Mouse (Mus musculus): ENCODE measurements at regions not wholly inside any gene's neighbourhood (a gene's known extent, or its start where the extent isn't known, plus 50 kb on each side); places are given as distances from the start of the nearest gene placed in this dataset.

GRCm38 (mm10) chr4:127534411-127534810 is 176.4 kb upstream of the Gjb5 start:
- DNase-seq (ENCODE audit: low spot score in 2 of 2) = no peak

- DNase-seq (ENCODE audit: low spot score in 2 of 2) = no peak
Measured at GRCm38 (mm10) chr4:127533726-127534125, 175.7 kb upstream of the Gjb5 start.

- no peak for DNase-seq (ENCODE audit: low spot score in 2 of 2)
Measured at GRCm38 (mm10) chr4:127530779-127531178, 172.8 kb upstream of the Gjb5 start.

GRCm38 (mm10) chr4:127522151-127522550 is 164.2 kb upstream of the Gjb5 start:
- no peak for DNase-seq (ENCODE audit: low spot score in 2 of 2)

GRCm38 (mm10) chr4:127517978-127518377 is 160.0 kb upstream of the Gjb5 start:
- DNase-seq (ENCODE audit: low spot score in 2 of 2) = no peak

- DNase-seq (ENCODE audit: low spot score in 2 of 2) = peak in 1 of 2 experiments; percentile 28
Measured at GRCm38 (mm10) chr4:127517539-127517938, 159.6 kb upstream of the Gjb5 start.

GRCm38 (mm10) chr4:127509936-127510335 is 152.0 kb upstream of the Gjb5 start:
- peak; percentile 20 to 48 for DNase-seq (ENCODE audit: low spot score in 2 of 2)

- no peak for DNase-seq (ENCODE audit: low spot score in 2 of 2)
Measured at GRCm38 (mm10) chr4:127502621-127503020, 144.6 kb upstream of the Gjb5 start.

- DNase-seq (ENCODE audit: low spot score in 2 of 2) = no peak
Measured at GRCm38 (mm10) chr4:127501881-127502280, 143.9 kb upstream of the Gjb5 start.

GRCm38 (mm10) chr4:127487016-127487780 is 129.2 kb upstream of the Gjb5 start:
- DNase-seq (ENCODE audit: low spot score in 2 of 2) = no peak

- DNase-seq (ENCODE audit: low spot score in 2 of 2) = no peak
Measured at GRCm38 (mm10) chr4:127485238-127485637, 127.3 kb upstream of the Gjb5 start.

GRCm38 (mm10) chr4:127482461-127482860 is 124.5 kb upstream of the Gjb5 start:
- DNase-seq (ENCODE audit: low spot score in 2 of 2) = no peak

- DNase-seq (ENCODE audit: low spot score in 2 of 2) = no peak
Measured at GRCm38 (mm10) chr4:127480339-127480738, 122.4 kb upstream of the Gjb5 start.

- DNase-seq (ENCODE audit: low spot score in 2 of 2) = no peak
Measured at GRCm38 (mm10) chr4:127469877-127470276, 111.9 kb upstream of the Gjb5 start.

- DNase-seq (ENCODE audit: low spot score in 2 of 2) = no peak
Measured at GRCm38 (mm10) chr4:127454511-127455119, 96.6 kb upstream of the Gjb5 start.

- no peak for DNase-seq (ENCODE audit: low spot score in 2 of 2)
Measured at GRCm38 (mm10) chr4:127452081-127452480, 94.1 kb upstream of the Gjb5 start.

GRCm38 (mm10) chr4:127445300-127445699 is 87.3 kb upstream of the Gjb5 start:
- DNase-seq (ENCODE audit: low spot score in 2 of 2) = no peak

- DNase-seq (ENCODE audit: low spot score in 2 of 2) = no peak
Measured at GRCm38 (mm10) chr4:127444056-127444455, 86.1 kb upstream of the Gjb5 start.

- DNase-seq (ENCODE audit: low spot score in 2 of 2) = no peak
Measured at GRCm38 (mm10) chr4:127442001-127442400, 84.0 kb upstream of the Gjb5 start.

GRCm38 (mm10) chr4:127440602-127441001 is 82.6 kb upstream of the Gjb5 start:
- DNase-seq (ENCODE audit: low spot score in 2 of 2) = no peak

GRCm38 (mm10) chr4:127435076-127435475 is 77.1 kb upstream of the Gjb5 start:
- peak; percentile 40 to 64 for DNase-seq (ENCODE audit: low spot score in 2 of 2)

- no peak for DNase-seq (ENCODE audit: low spot score in 2 of 2)
Measured at GRCm38 (mm10) chr4:127430237-127430636, 72.3 kb upstream of the Gjb5 start.

- no peak for DNase-seq (ENCODE audit: low spot score in 2 of 2)
Measured at GRCm38 (mm10) chr4:127429748-127430147, 71.8 kb upstream of the Gjb5 start.
